Mouse (Mus musculus): ENCODE measurements around the gene Plbd1.
A peak's percentile ranks its signal among the peaks of the same experiment; 100 is the strongest.

The Plbd1 gene

DNA sequence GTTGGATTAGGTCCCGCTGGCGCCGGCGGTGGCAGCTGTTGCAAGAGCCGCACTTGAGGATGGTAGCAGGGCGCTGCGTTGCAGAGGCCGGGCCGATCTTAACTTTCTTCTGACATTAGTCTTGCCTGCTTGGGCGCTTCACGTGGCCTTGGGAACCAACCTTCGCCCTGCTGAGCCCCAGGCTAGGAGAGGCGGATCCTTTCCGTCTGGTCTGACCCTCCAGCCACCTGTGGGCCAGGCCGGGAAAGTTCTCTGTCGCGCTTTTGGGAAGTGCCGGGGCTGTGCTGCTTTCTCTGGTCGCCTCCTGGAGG lies at the start of gene Plbd1:
Gene Plbd1, minus strand, starts transcription at position 223 of the 311 bp plus-strand sequence.
- no peak for DNase-seq (ENCODE audit: low spot score in 2 of 2)

DNA sequence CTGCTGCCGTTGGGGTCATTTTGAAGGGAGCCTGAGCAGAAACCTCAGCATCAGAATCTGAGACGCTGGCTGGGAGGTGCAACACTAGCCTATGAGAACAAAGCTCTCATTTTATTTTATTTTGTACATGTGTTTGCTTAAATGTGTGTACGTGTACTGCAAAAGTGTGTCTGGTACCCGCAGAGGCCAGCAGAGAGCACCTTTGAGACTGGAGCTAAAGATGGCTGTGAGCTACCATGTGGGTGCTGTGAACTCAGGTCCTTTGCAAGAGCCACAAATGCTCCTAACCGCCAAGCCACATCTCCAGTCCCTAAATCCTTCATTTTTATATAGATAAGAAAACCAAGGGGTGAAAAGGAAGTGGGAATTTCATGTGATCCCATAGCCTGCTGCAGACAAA lies 48.7 kb upstream of the Plbd1 start:
- no peak for DNase-seq (ENCODE audit: low spot score in 2 of 2)

DNA sequence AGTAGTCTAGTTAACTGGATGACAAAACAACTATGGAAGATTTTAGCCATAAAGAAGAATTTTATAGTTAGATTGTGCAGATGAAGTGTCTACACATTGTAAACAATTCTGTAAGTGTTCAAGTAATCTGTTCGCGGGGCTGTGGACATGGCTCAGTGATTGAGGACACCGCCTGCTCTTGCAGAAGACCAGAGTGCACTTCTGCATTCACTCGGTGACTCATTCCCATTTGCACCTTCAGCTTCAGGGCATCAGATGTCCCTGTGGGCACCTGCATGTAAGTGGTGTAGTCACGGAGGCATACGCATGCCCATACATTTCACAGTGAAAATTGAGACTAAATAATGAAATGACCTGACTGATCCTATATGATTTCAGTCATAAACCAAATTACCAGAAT lies 46.9 kb upstream of the Plbd1 start:
- DNase-seq (ENCODE audit: low spot score in 2 of 2), result no peak

DNA sequence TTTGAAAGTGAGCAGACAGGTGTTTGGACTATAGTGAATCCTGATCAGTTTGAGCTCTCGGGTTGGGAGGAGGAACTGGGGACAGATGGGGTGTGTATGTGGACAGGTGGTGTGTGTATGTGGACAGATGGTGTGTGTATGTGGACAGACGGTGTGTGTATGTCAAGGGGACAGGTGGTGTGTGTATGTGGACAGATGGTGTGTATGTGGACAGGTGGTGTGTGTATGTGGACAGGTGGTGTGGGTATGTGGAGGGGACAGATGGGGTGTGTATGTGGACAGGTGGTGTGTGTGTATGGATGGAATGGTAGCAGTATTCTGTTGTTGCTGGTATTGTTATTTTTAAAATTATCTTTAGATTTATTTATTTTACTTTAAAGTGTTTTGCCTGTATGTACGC lies 40.1 kb upstream of the Plbd1 start:
- no peak for DNase-seq (ENCODE audit: low spot score in 2 of 2)

DNA sequence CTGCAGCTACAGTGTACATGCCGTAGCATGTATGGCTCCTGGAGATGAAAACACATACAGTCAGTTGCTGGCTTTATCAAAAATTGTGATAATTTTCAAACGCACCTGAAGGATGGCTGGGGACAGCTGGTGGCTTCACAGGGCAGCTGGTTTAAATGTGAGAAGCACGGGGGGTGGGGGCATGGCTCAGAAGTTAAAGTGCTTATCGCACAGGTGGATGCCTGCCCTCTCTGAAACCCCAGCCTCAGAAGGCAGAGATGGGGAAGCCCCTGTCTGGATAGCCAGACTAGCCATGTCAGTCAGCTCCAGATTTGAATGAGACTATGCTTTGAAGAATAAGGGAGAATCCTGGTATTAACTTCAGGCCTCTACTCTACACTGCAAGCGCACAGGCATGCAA lies 39.5 kb upstream of the Plbd1 start:
- DNase-seq (ENCODE audit: low spot score in 2 of 2), result no peak

DNA sequence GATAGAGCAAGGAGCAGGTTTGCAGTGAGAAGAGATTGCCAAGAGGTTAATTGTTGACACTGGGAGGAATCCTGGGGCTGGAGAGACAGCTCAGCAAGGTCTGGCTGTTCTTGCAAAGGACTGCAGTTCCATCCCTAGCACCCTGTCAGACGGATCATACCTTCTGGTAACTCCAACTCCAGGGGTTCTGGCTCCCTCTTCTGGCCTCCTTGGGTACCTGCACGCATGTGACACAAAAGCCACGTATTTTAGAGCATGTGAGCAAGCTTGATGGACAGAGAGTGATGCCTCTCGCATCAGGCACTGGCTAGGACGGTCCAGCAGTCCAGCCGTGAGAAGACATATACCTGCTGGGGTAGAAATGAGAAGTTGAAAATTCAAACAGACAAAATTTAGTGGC lies 29.6 kb upstream of the Plbd1 start:
- DNase-seq (ENCODE audit: low spot score in 2 of 2), result no peak

DNA sequence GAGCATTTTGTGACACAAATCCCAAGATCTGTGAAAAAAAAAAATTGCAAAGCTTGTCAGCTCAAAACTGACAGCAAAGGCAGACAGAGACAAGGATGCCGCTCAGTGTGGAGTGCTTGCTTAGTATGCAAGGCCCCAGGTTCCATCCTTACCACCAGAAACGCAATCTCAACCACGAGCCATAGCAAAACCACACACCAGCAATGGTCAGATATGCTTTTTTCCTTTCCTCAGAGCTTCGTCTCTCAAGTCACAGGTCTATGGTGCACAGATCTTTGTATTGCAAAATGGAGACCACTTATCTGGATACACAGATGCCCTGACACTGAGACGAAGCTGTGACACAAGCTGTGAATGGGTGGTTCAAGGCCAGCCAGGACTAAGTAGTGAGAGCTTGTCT lies 28.8 kb upstream of the Plbd1 start:
- DNase-seq (ENCODE audit: low spot score in 2 of 2), result no peak

DNA sequence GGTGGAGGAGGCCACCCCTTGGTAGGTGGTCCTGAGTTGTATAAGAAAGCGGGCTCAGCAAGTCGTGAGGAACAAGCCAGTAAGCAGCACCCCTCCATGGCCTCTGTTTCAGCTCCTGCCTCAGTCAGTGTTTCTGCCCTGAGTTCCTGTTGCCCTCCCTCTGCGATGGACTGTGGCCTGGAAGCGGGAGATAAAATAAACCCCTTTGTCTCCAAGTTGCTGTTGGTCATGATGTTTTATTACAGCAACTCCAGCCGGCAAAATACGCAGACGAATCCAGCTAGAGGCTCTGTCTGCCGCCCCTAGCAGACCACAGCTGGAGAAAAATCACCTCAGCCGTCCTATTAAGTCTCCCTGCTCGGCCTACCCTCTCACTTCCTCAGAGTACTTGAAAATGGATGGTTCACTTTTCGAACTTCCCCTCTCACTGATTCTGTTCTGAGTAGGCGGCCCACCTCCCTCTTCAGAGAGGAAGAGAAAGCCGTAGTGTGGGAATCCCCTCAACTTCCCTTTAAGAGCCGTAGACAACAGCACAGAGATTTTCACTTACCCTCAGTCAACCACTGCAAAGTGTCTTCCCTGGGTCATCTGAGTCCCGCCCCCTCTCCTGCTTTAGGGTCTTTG lies 28.2 kb upstream of the Plbd1 start:
- peak in 1 of 2 experiments; percentile 7 for DNase-seq (ENCODE audit: low spot score in 2 of 2)

DNA sequence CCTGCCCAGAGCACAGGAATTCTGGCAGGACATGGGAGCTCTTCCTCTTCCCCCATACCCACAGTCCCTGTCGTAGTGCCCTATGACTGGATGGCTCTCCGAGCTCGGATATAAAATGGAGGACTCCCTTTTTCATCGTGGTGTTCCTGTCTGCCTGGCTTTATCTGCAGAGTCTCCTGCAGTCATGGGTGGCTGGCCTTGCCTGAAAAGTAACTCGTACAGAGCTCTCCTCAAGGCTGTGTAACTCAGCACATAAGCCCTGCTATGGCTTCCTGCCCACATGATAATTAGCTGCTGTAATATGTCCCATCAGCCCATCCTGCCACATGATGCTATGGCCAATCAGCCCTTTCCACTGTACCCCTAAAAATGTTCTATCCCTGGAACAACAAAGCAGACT lies 23.7 kb upstream of the Plbd1 start:
- no peak for DNase-seq (ENCODE audit: low spot score in 2 of 2)

DNA sequence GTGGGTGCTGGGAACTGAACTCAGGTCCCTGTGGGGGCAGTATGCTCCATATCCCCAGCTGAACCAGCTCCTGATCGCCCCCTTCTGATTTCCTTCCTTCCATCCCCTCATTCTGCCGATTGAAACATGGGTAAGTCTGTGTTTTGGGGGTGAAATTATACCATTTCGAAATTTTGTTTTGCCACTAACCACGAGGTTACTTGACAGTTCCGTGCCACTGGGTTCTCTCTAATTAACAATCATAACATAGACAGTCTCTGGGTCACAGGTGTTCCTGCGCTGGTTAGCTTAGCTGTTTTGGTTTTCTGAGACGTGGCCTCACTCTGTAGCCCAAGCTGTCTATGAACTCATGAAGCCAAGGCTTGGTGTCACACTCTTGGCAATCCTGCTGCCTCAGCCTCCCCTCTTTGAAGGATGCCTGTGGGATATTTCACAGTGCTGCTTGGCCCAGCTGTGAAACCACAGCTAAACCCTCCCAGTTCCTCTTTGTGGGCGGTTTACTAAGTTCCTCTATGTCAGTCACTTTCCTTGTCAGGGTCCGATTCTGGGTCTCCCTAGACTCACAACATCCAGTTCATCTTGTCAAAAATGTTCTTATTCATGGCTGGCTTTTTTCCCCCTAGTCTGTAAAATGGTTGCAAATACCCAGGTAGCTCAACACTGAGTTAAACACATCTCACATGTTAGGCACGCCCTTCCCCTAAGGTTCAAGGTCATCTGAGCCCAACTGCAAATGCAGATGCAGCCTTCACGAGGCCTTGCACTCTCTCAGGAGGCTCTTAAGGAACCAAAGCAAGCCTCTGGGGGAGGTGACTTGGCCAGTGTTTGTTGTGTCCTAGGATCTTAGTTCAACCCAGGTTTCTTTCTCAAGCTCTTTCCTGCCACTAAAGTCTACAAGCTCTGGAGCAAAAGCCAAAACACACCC lies 21.9 kb upstream of the Plbd1 start:
- DNase-seq (ENCODE audit: low spot score in 2 of 2), result no peak

DNA sequence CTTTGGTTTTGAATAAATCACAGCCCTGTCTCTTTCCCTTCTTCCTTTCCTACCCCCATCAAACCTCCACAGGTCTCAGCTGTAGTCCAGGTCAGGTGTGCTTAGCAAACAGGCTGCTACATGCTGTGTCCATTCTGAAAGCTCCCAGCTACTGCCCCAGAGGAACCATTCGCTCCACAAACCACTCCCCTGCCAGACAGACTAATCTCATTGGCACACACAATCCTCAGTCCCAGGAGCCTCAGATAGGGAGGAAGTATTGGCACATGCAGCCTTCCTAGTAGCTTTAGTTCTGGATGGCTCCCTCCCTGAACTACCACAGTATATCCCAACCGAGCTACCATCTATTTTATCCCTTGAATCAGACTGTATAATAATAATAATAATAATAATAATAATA lies 17.7 kb upstream of the Plbd1 start:
- DNase-seq (ENCODE audit: low spot score in 2 of 2), result no peak

DNA sequence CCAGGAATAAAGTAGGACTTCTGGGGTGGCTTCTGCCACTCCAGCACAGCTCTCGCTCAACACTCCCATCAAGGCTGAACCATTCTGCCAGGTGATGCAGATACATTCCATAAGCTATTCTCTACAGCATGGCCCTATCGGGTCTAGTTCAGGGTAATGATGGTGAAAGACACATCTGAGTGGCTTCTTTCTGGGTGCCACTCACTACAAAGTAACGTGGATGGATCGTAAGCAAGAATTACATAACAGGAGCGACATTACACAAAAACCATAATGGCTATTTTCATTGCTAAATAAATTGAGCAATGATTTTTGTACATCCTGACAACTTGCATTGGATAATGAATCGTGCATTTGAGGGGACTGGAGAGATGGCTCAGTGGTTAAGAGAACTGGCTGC lies 13.2 kb upstream of the Plbd1 start:
- DNase-seq (ENCODE audit: low spot score in 2 of 2), result no peak

DNA sequence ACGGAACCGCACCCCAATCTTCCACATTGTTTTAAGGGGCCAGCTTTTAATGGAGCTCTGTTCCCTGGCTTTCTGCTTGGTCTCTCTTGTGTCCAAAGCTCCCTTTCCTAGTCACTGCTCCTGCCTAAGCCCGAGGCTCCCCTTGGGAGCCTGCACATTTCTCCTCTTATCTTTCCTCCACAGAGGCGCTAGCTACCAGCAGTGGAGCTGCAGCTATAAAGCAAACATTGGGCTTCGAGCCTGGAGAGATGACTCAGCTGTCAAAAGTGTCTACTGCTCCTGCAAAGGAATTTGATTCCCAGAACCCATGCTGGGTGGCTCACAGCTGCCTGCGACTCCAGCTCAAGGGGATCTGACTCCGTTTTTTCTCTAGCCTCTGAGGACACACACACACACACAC lies 10.7 kb upstream of the Plbd1 start:
- peak; percentile 50 to 75 for DNase-seq (ENCODE audit: low spot score in 2 of 2)

DNA sequence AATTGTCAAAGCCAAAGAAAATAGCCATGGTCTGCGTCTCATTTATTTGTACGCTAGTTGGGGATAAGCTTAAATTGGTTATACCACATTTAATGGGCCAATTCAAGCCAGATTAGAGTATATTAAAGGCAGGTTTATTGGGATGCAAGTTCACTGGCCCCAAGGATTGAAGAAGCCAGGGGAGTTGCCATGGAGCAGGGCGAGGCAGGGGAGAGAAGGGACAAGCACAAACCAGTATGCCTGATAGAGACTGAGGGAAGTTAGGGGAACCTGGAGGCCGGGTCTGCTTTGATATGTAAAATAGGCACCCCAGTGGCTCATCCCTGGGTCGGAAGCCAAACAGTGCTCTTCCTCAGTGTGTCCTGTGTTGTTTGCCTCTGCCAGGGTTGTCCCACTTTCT lies 7.5 kb upstream of the Plbd1 start:
- no peak for DNase-seq (ENCODE audit: low spot score in 2 of 2)

DNA sequence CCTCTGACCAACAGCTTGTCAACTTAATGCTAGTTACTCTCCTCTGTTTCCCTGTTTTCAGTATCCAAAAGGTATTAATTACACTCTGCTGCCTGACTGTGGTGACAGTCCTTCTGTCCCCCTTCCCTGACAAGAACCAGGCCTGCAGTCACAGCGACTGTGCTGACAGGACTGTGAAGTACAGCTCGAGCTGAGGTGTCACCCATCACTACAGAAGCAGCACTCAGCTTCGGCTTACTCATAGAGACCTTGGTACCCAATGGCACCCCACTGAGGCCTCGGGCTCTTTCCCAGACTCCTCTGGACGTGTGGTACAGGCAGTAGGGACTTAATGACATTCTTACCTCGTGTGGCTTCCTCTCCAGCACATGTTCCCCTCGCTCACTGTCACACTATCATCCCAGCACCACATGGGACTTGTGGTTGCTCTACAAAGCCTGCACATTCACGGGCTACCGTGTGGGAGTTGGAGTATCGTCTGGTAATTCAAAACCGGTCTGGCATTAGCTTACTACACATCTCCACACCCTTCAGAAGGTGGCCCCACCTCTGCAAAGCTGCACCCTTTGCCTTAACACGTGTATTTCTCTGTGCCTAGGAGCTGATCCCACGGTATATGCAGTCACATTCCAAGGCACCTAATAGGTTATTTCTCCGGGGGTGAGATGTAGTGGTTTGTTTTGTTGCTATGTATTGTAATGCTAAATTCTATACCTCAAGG lies 6.7 kb upstream of the Plbd1 start:
- DNase-seq (ENCODE audit: low spot score in 2 of 2), result no peak

DNA sequence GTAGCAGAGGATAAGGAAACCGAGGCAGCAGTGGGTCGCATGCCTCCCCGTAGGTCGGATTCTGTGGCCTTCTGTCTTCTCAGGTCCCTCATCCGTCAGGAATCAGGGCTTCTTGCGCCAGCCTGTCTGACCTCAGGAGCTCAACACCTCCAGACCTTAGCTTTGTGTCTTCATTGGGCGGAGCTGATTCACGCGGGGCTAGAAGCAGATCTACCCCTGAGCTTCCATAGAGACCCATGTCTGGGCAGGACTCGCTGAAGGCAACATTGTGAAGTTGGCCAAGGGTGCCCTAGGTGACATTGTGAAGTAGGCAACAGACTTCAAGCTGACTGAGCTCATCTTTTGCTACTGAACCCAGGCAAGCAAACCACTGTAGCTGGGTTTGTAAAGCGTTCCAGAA lies 335 bp upstream of the Plbd1 start:
- no peak for DNase-seq (ENCODE audit: low spot score in 2 of 2)

DNA sequence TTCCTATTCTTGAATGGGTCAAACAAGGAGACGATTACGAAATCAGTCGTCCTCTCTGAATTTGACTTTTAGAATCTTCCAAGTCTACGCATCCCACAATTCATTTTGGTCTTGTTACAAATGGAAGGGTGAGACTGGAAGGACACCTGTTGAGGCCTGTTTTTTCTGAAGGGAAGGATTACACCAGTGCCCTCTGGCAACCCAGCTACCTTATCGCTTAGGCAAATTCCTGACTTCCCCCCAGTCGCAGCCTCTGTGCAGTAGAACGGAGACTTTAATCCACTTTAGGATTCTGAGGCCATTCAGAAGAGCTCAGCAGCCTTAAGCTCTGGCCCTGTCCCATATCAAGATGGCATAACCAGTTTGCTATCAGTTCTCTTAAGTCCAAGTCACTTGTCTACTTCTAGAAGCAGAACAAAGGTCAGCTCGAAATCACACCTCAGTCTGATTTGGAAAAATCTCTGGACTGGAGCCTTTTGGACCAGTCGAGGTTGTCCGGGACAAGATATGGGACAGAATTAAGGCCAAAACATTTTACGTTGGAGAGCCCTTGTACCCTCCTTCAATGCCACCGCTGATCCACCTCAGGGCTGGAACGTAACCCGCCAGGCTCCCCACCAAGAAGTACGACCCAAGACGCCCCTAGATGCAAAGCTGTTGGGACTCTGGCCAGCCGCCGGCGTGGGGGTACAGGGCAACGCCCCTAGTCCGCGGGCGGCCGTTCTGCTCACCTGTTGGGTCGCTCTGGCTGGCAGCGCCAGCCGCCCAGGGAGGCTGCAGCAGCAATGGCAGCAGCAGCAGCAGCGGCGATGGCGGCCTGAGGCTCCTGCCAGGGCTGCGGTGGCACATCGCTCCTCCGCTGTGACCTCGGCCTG lies 660 bp downstream of the Plbd1 start:
- no peak for DNase-seq (ENCODE audit: low spot score in 2 of 2)

DNA sequence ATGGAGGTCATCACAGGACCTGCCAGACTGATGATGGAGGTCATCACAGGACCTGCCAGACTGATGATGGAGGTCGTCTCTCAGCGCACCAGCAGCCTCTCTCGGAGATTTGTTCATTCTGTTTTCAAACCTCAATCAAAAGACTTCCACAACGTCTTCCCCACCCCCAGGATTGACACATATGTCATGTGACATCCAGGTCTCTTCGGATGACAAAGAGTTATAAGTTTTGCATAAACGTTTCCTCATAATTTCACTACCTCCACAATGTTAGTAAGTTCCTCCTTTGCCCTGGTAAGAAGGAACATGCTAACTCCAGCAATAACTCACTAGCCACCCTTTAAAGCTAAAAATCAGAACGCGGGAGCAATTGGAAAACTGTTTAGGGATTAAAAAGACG lies 2.5 kb downstream of the Plbd1 start:
- no peak for DNase-seq (ENCODE audit: low spot score in 2 of 2)

DNA sequence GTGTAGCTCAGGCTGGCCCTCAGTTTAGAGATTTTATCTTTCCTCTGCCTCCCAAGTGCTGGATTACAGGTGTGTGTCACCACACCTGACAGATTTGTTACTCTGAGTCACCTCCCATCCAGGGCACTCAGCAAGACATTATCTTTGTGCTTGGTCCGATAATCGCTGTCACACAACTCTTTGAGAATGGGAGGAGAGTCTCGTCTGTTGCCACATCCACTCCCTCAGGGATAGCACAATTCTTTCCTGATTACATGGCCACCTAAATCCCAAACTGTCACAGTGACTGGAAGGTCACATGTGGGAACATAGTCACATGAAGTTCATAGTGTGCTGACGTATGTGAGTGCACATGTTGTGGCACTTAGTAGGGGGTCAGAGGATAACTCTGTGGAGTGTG lies 3.4 kb downstream of the Plbd1 start:
- DNase-seq (ENCODE audit: low spot score in 2 of 2), result no peak

DNA sequence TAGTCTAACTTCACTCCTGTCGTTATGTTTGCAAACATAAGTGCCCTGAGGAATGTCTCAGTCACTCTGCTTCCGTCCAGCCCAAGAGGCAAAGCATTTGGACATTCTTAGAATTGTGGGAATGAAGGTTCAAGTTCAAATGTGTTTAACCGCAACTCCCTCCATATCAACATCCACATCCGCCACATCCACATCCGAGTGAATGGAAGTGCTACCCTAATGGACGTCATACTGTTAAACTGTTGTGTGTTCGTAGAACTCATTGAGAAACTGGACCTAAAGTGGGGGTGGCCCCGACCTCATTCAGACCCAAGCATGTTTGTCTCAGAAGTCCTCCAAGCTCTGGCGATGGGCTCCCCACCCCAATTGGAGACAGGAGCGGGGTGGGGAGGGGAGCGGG lies 5.9 kb downstream of the Plbd1 start:
- DNase-seq (ENCODE audit: low spot score in 2 of 2), result no peak

DNA sequence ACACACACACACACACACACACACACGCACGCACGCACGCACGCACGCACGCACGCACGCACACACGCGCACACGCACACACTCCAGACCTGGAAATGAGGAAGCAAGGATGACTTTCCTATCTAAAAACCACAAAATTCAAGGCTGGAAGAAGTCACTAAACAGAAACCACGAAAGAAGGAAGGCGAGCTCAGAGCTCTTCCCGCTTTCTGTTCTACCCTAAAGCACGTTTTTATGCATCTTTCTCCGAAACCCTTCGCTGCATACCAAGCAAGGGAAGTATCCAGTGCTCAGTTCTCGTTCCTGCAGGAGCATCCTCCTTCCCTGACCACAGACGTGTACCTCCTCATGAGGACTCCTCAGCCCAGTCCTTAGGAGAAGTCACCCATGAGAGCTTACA lies 7.3 kb downstream of the Plbd1 start:
- no peak for DNase-seq (ENCODE audit: low spot score in 2 of 2)

DNA sequence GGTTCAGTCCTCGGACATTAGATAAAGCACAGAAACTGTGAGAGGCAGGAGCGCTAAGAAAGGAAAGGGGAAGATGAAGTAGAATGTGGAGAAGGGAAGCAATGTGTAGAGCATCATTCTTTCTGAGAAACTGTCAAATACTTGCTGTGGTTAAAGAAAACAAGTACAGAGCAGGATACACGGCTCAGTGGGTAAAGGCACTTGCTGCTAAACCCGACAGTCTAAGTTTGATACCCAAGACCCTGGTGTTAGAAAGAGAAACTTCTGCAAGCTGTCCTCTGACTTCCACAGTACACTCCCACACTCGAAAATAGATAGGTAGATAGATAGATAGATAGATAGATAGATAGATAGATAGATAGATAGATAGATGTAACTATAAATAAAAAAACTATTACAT lies 8.4 kb downstream of the Plbd1 start:
- no peak for DNase-seq (ENCODE audit: low spot score in 2 of 2)

All from right cerebral cortex, postnatal 36 days (tissue).